Mouse (Mus musculus): ENCODE measurements around the gene Dnajc6. TPM values are rescaled to one million over a fixed set of nuclear protein-coding genes. Genes with fewer than 3 reads are reported as not detected.

Dnajc6 gene
- polyA plus RNA-seq, 1 experiment, result 2.7 TPM

- Histone ChIP-seq H3K4me1 (ENCODE audit: control insufficient read depth, insufficient read depth, low read length) (no peaks in the 10 kb centered on the region), H3K4me3 (replicated peaks; ENCODE audit: control insufficient read depth, low read depth, low read length) (no peak overlapping the region), H3K27ac (ENCODE audit: control insufficient read depth, insufficient read depth, low read depth, low read length, poor library complexity) (no peak overlapping the region)
- TF ChIP-seq CTCF (IDR thresholded peaks at IDR 0.05; ENCODE audit: control insufficient read depth, insufficient read depth, low read length), result no peak
- TF ChIP-seq POLR2A (IDR thresholded peaks at IDR 0.05; ENCODE audit: borderline replicate concordance, control insufficient read depth, low read depth, low read length), result no peak
- WGBS, result 85% methylated on average over 4 of the region's 4 CpGs
Observed at GRCm38 (mm10) chr4:101459358-101459757, 37.1 kb upstream of the Dnajc6 start.

- Histone ChIP-seq H3K4me1 (ENCODE audit: control insufficient read depth, insufficient read depth, low read length) (no peaks in the 10 kb centered on the region), H3K27ac (ENCODE audit: control insufficient read depth, insufficient read depth, low read depth, low read length, poor library complexity) (no peak overlapping the region), H3K4me3 (replicated peaks; ENCODE audit: control insufficient read depth, low read depth, low read length) (no peak overlapping the region)
- no peak for TF ChIP-seq POLR2A (IDR thresholded peaks at IDR 0.05; ENCODE audit: borderline replicate concordance, control insufficient read depth, low read depth, low read length)
- no peak for TF ChIP-seq CTCF (IDR thresholded peaks at IDR 0.05; ENCODE audit: control insufficient read depth, insufficient read depth, low read length)
- WGBS, result 69% methylated on average over 1 of the region's 1 CpGs
Observed at GRCm38 (mm10) chr4:101460114-101460513, 36.3 kb upstream of the Dnajc6 start.

GRCm38 (mm10) chr4:101462065-101462464, 34.4 kb upstream of the Dnajc6 start:
- no peak for TF ChIP-seq POLR2A (IDR thresholded peaks at IDR 0.05; ENCODE audit: borderline replicate concordance, control insufficient read depth, low read depth, low read length)
- no peak for TF ChIP-seq CTCF (IDR thresholded peaks at IDR 0.05; ENCODE audit: control insufficient read depth, insufficient read depth, low read length)
- Histone ChIP-seq H3K4me3 (replicated peaks; ENCODE audit: control insufficient read depth, low read depth, low read length) (no peak overlapping the region), H3K4me1 (ENCODE audit: control insufficient read depth, insufficient read depth, low read length) (no peaks in the 10 kb centered on the region), H3K27ac (ENCODE audit: control insufficient read depth, insufficient read depth, low read depth, low read length, poor library complexity) (no peak overlapping the region)
- 76% methylated on average over 2 of the region's 2 CpGs for WGBS

- H3K4me3 ChIP-seq (replicated peaks; ENCODE audit: control insufficient read depth, low read depth, low read length), result no peak overlapping the region
- no peak overlapping the region for H3K27ac ChIP-seq (ENCODE audit: control insufficient read depth, insufficient read depth, low read depth, low read length, poor library complexity)
- no peaks in the 10 kb centered on the region for H3K4me1 ChIP-seq (ENCODE audit: control insufficient read depth, insufficient read depth, low read length)
- TF ChIP-seq POLR2A (IDR thresholded peaks at IDR 0.05; ENCODE audit: borderline replicate concordance, control insufficient read depth, low read depth, low read length) (no peak), CTCF (IDR thresholded peaks at IDR 0.05; ENCODE audit: control insufficient read depth, insufficient read depth, low read length) (no peak)
- WGBS, result 47% methylated on average over 3 of the region's 3 CpGs
Observed at GRCm38 (mm10) chr4:101466264-101466663, 30.2 kb upstream of the Dnajc6 start.

GRCm38 (mm10) chr4:101469242-101469641, 27.2 kb upstream of the Dnajc6 start:
- TF ChIP-seq CTCF (IDR thresholded peaks at IDR 0.05; ENCODE audit: control insufficient read depth, insufficient read depth, low read length) (no peak), POLR2A (IDR thresholded peaks at IDR 0.05; ENCODE audit: borderline replicate concordance, control insufficient read depth, low read depth, low read length) (no peak)
- no peak overlapping the region for H3K4me3 ChIP-seq (replicated peaks; ENCODE audit: control insufficient read depth, low read depth, low read length)
- H3K27ac ChIP-seq (ENCODE audit: control insufficient read depth, insufficient read depth, low read depth, low read length, poor library complexity), result no peak overlapping the region
- 69% methylated on average over 5 of the region's 5 CpGs for WGBS
- H3K4me1 ChIP-seq (ENCODE audit: control insufficient read depth, insufficient read depth, low read length), result no peaks in the 10 kb centered on the region

GRCm38 (mm10) chr4:101470543-101470942, 25.9 kb upstream of the Dnajc6 start:
- TF ChIP-seq POLR2A (IDR thresholded peaks at IDR 0.05; ENCODE audit: borderline replicate concordance, control insufficient read depth, low read depth, low read length), result no peak
- 0 out of 2 replicates have a peak, but pooled peaks have one; percentile 14 for TF ChIP-seq CTCF (IDR thresholded peaks at IDR 0.05; ENCODE audit: control insufficient read depth, insufficient read depth, low read length)
- Histone ChIP-seq H3K4me3 (replicated peaks; ENCODE audit: control insufficient read depth, low read depth, low read length) (no peak overlapping the region), H3K27ac (ENCODE audit: control insufficient read depth, insufficient read depth, low read depth, low read length, poor library complexity) (no peak overlapping the region), H3K4me1 (ENCODE audit: control insufficient read depth, insufficient read depth, low read length) (no peaks in the 10 kb centered on the region)
- 9% methylated on average over 5 of the region's 5 CpGs for WGBS

- TF ChIP-seq POLR2A (IDR thresholded peaks at IDR 0.05; ENCODE audit: borderline replicate concordance, control insufficient read depth, low read depth, low read length) (no peak), CTCF (IDR thresholded peaks at IDR 0.05; ENCODE audit: control insufficient read depth, insufficient read depth, low read length) (no peak)
- Histone ChIP-seq H3K27ac (ENCODE audit: control insufficient read depth, insufficient read depth, low read depth, low read length, poor library complexity) (no peak overlapping the region), H3K4me1 (ENCODE audit: control insufficient read depth, insufficient read depth, low read length) (no peaks in the 10 kb centered on the region), H3K4me3 (replicated peaks; ENCODE audit: control insufficient read depth, low read depth, low read length) (no peak overlapping the region)
- WGBS, result 84% methylated on average over 3 of the region's 3 CpGs
Observed at GRCm38 (mm10) chr4:101472767-101473166, 23.7 kb upstream of the Dnajc6 start.

GRCm38 (mm10) chr4:101490320-101490917, 6.0 kb upstream of the Dnajc6 start:
- no peak for TF ChIP-seq CTCF (IDR thresholded peaks at IDR 0.05; ENCODE audit: control insufficient read depth, insufficient read depth, low read length)
- TF ChIP-seq POLR2A (IDR thresholded peaks at IDR 0.05; ENCODE audit: borderline replicate concordance, control insufficient read depth, low read depth, low read length), result no peak
- WGBS, result 49% methylated on average over 8 of the region's 8 CpGs

GRCm38 (mm10) chr4:101491704-101492103, 4.7 kb upstream of the Dnajc6 start:
- WGBS, result 52% methylated on average over 6 of the region's 6 CpGs
- Histone ChIP-seq H3K4me1 (ENCODE audit: control insufficient read depth, insufficient read depth, low read length) (peaks cover 2% of the 10 kb centered on the region; the same call in 1 of the 2 replicates), H3K27ac (ENCODE audit: control insufficient read depth, insufficient read depth, low read depth, low read length, poor library complexity) (no peak overlapping the region), H3K4me3 (replicated peaks; ENCODE audit: control insufficient read depth, low read depth, low read length) (no peak overlapping the region)
- TF ChIP-seq POLR2A (IDR thresholded peaks at IDR 0.05; ENCODE audit: borderline replicate concordance, control insufficient read depth, low read depth, low read length) (no peak), CTCF (IDR thresholded peaks at IDR 0.05; ENCODE audit: control insufficient read depth, insufficient read depth, low read length) (no peak)

More at GRCm38 (mm10) chr4:101490320-101490917, 6.0 kb upstream of the Dnajc6 start:
- H3K4me3 ChIP-seq (replicated peaks; ENCODE audit: control insufficient read depth, low read depth, low read length), result no peak overlapping the region
- no peak overlapping the region for H3K27ac ChIP-seq (ENCODE audit: control insufficient read depth, insufficient read depth, low read depth, low read length, poor library complexity)
- H3K4me1 ChIP-seq (ENCODE audit: control insufficient read depth, insufficient read depth, low read length), result peaks cover 2% of the 10 kb centered on the region; the same call in 1 of the 2 replicates
